Mouse (Mus musculus): ENCODE measurements around the gene Nipal1.

- no peak for TF ChIP-seq POLR2A (IDR thresholded peaks at IDR 0.05; ENCODE audit: insufficient read depth, low read depth, low read length)
- TF ChIP-seq CTCF (IDR thresholded peaks at IDR 0.05): peak; percentile 99
- no peak for TF ChIP-seq EP300 (IDR thresholded peaks at IDR 0.05; ENCODE audit: insufficient read depth, low read depth, low read length)
Observed at GRCm38 (mm10) chr5:72665281-72665680, 17.7 kb downstream of the Nipal1 start.
